Mouse (Mus musculus) forebrain, postnatal 0 days (tissue): Measurements from ENCODE around the gene Trmt13. TPM values are rescaled to one million over a fixed set of nuclear protein-coding genes. Genes with fewer than 3 reads are reported as not detected.

ENCODE experiments used
- ATAC-seq: fragments of 200-750 bp; cut with Nextera tagmentation; 2 replicates; pipeline ENCODE4 v1.8.0; 2017; ENCODE audit warnings: mild to moderate bottlenecking, moderate library complexity
- DNase-seq: peaks from one replicate; pipeline ENCODE4 v3.0.0-alpha.2; 2015
- H3K27ac ChIP-seq: fragments of 300-500 bp; sonication (generic); 2 replicates; pipeline ENCODE4 v1.5.1; 2014; ENCODE audit warnings: low read depth, mild to moderate bottlenecking, antibody characterized with exemption, low read length, moderate library complexity, mixed read lengths
- H3K27me3 ChIP-seq: fragments of 300-500 bp; sonication (generic); 2 replicates; pipeline ENCODE4 v1.6.1; 2014; ENCODE audit warnings: mild to moderate bottlenecking, low read length, mixed read lengths; ENCODE audit not compliant: insufficient read depth
- H3K36me3 ChIP-seq: fragments of 300-500 bp; sonication (generic); 2 replicates; pipeline ENCODE4 v1.6.1; 2014; ENCODE audit warnings: mild to moderate bottlenecking, moderate library complexity; ENCODE audit not compliant: insufficient read depth
- H3K4me1 ChIP-seq: fragments of 300-500 bp; sonication (generic); 2 replicates; pipeline ENCODE4 v1.6.1; 2014; ENCODE audit warnings: antibody characterized with exemption; ENCODE audit not compliant: insufficient read depth
- H3K4me2 ChIP-seq: fragments of 300-500 bp; sonication (generic); 2 replicates; pipeline ENCODE4 v1.6.1; 2014; ENCODE audit warnings: low read depth, mild to moderate bottlenecking, moderate library complexity
- H3K4me3 ChIP-seq: fragments of 300-500 bp; sonication (generic); 2 replicates; pipeline ENCODE4 v1.5.1; 2014; ENCODE audit warnings: low read depth, low read length, mixed read lengths
- H3K9ac ChIP-seq: fragments of 300-500 bp; sonication (generic); 2 replicates; pipeline ENCODE4 v1.6.1; 2014; ENCODE audit warnings: mild to moderate bottlenecking
- H3K9me3 ChIP-seq: fragments of 300-500 bp; sonication (generic); 2 replicates; pipeline ENCODE4 v1.6.1; 2016; ENCODE audit warnings: low read length
- CTCF ChIP-seq: sonication (generic); IDR thresholded peaks from 2 replicates; pipeline ENCODE4 v1.5.1; 2016; ENCODE audit warnings: antibody characterized with exemption, control low read depth, low read depth
- WGBS: fragments of 180-500 bp; shearing (Covaris S2); extraction: QIAGEN DNeasy Blood & Tissue Kit; methylation state at CpG from one replicate; pipeline ENCODE4 v1.1.7; 2014; 5-methylcytosine and 5-hydroxymethylcytosine counted together
- polyA plus RNA-seq: library from polyadenylated mRNA; unstranded; fragments of >200 nt; fragmentation: Nextera tagmentation; extraction: Ambion mirVana; gene quantifications from 2 replicates; pipeline ENCODE4 v1.2.1, GENCODE M21; 2015
- total RNA-seq: library from RNA; depleted of rRNA; stranded (reverse); fragments of >200 nt; gene quantifications from 2 replicates; pipeline ENCODE4 v1.2.3, GENCODE M21; 2014

Trmt13 gene
- total and polyA plus RNA-seq, 2 experiments from 2014 or later: 13.5 to 14.4 TPM

DNA sequence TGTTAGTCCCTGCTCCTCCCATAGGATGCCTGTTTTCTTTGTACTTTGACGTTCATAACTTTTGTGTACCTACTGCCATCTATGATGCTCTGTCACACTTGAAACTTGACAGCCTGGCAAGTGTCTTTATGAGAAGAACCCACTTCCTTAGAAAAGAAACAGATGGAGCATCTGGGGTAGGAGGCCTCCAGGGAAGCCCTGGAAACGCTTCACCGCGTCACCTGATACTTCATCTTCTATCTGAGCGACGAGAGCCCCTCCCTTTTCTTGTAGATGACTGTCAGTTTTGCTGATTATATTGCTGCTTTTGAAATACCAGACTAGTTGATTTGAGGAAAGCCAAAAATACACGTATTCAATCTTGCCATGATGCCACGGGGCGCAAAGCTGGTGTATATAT is 9.8 kb downstream of the Trmt13 start:
- no peak overlapping the region for H3K27ac ChIP-seq
- H3K9ac ChIP-seq: no peak overlapping the region
- ATAC-seq (no peak), DNase-seq (no peak)
- H3K9me3 ChIP-seq: no peaks in the 10 kb centered on the region
- H3K36me3 ChIP-seq: peaks cover 6% of the 10 kb centered on the region; the same call in 1 of the 2 replicates
- no peak overlapping the region for H3K4me3 ChIP-seq
- H3K4me2 ChIP-seq: no peak overlapping the region
- TF ChIP-seq CTCF: no peak
- H3K4me1 ChIP-seq: no peaks in the 10 kb centered on the region
- 72% methylated on average over 9 of the region's 9 CpGs for WGBS
- H3K27me3 ChIP-seq: no peaks in the 10 kb centered on the region

DNA sequence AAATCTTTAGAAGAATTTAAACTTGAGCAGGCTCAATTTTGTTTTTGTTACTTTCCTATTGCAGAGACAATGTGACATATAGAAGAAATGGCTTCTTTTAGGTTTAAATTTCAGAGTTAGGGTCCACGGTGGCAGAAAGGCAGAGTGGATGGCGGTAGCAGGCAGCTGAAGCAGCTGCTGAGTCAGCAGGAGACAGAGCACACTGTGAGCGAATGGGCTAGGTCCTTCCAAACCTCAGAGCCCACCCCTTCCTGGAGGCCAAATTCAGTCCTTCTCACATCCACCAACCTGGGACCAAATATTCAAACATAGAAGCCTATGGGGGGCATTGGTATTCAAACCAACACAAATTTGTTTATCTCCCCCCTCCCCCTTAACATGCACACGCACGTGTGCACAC is 12.6 kb downstream of the Trmt13 start:
- Histone ChIP-seq H3K4me2 (no peak overlapping the region), H3K27me3 (no peaks in the 10 kb centered on the region), H3K9me3 (no peaks in the 10 kb centered on the region), H3K4me1 (no peaks in the 10 kb centered on the region), H3K4me3 (no peak overlapping the region), H3K36me3 (no peaks in the 10 kb centered on the region; the same call in 1 of the 2 replicates), H3K9ac (no peak overlapping the region), H3K27ac (no peak overlapping the region)
- TF ChIP-seq CTCF: no peak
- WGBS: 87% methylated on average over 5 of the region's 5 CpGs
- DNase-seq: no peak
- no peak for ATAC-seq

DNA sequence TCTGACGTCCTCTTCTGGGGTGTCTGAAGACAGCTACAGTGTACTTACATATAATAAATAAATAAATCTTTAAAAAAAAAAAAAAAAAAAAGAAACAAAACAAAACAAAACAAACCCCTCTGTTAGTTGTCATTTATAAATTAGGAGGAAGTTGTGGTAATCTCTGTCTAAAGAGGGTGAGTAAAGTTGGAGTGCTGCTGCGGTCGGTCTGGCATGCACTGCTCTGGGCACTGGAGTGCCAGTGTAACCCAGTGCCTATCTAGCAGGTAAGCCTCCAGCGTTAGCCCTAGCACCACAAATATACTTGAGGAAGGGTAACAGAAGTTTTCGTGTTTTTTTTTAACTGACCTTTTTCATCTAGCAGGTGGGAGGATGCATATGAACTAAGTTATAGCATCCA is 13.4 kb downstream of the Trmt13 start:
- Histone ChIP-seq H3K9me3 (no peaks in the 10 kb centered on the region), H3K4me2 (no peak overlapping the region), H3K9ac (no peak overlapping the region), H3K4me1 (peaks cover 1% of the 10 kb centered on the region; the same call in 1 of the 2 replicates), H3K27me3 (no peaks in the 10 kb centered on the region), H3K4me3 (no peak overlapping the region), H3K36me3 (no peaks in the 10 kb centered on the region), H3K27ac (no peak overlapping the region)
- ATAC-seq (no peak), DNase-seq (no peak)
- no peak for TF ChIP-seq CTCF
- 90% methylated on average over 5 of the region's 5 CpGs for WGBS

DNA sequence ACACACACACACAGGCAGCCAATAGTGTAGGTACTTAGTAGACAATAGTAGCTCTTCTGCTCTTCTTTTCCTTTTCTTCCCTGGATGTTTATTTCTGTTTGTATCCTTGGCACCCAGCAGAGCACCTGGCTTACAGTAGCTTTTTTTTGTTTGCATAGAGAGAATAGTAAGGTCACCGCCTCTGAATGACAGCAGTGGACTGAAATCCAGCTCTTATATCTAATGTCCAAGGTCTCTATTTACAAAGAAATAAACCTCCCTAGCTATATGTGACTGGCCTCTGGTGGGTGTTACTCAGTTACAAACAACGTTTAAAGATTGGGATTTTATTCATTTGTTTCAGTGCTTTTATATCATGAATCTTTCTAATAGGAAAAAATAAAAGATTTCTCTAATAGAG is 14.7 kb downstream of the Trmt13 start:
- WGBS: 80% methylated on average over 2 of the region's 2 CpGs

DNA sequence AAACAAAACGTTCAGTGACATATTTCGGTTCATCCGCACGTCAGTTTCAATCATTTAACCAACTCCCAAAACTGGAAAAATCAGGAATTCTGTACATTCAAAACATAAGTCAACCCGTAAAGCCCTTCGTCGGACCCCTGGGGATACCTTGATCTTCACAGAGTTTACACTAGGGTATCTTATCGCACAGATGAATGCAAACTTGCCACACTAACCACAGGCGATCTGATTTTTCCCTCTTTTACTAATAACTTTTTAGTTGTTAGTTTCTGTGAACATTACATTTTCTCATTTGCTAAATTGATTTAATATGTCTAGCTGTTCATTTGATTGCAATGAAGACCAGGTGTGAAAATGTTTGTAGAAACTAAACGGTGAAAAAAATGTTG is 18.8 kb downstream of the Trmt13 start:
- no peak for TF ChIP-seq CTCF
- peaks cover 6% of the 10 kb centered on the region; the same call in 1 of the 2 replicates for H3K36me3 ChIP-seq
- H3K9me3 ChIP-seq: no peaks in the 10 kb centered on the region
- WGBS: 9% methylated on average over 10 of the region's 10 CpGs
- no peaks in the 10 kb centered on the region for H3K27me3 ChIP-seq
- H3K27ac ChIP-seq: no peak overlapping the region
- peak overlapping the region; percentile 58 for H3K4me2 ChIP-seq
- H3K4me3 ChIP-seq: peak overlapping the region; percentile 91
- ATAC-seq: no peak
- DNase-seq: no peak
- H3K4me1 ChIP-seq: peaks cover 9% of the 10 kb centered on the region; the same call in 1 of the 2 replicates
- H3K9ac ChIP-seq: peak overlapping the region; percentile 65

More for the DNA sequence above, 14.7 kb downstream of the Trmt13 start:
- no peak for TF ChIP-seq CTCF
- Histone ChIP-seq H3K9me3 (no peaks in the 10 kb centered on the region), H3K27ac (no peak overlapping the region), H3K36me3 (no peaks in the 10 kb centered on the region), H3K9ac (no peak overlapping the region), H3K4me1 (peaks cover 6% of the 10 kb centered on the region; the same call in 1 of the 2 replicates), H3K27me3 (no peaks in the 10 kb centered on the region), H3K4me2 (no peak overlapping the region), H3K4me3 (no peak overlapping the region)
- no peak for ATAC-seq
- no peak for DNase-seq

DNA sequence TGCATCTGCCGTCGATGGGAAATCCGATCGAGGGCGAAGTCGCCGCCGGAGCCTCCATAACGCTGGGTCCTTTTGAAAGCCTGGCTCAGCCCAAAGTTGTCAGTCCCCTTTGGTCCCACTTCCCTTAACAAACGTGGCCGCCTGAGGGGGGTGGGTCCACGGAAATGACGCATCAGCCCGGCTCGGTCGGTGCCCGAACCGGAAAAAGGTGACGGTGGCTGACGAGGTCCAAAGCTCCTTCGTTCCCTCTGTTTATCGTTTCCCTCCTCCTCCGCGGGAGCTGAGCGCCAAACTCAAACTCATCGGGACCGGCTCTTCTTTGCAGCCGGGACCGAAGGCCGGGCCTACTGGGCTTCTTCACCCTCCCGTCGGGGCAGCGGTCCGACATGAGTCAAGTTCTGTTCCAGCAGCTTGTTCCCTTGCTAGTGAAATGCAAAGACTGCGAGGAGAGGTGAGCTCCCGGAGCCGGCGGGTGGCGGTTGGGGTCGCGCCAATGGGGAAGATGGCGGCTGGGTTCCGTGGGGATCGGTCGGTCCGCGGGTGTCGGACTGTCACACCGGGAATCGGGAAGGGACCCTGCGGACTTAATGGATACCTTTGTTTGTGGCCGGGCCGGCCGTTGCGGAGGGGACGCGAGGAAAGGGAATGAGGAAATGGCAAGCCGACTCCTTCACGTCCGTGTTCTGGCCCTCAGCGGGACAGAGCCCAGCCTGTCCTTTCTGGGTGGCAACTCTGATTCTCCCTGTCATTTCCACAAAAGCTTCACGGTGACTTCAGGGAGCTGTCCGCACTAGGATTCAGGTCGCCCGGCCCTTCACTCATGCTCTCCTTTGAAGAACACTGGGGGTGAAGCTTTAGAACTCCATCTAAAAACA is 19.4 kb downstream of the Trmt13 start, which contains the start of gene Sass6:
Gene Sass6 (plus strand): TSS at position 255 of the 875 bp plus-strand sequence.
- under 1% methylated on average over 65 of the region's 65 CpGs for WGBS
- H3K4me3 ChIP-seq: peak within 1 kb of the TSS; percentile 91
- peak within 1 kb of the TSS; percentile 58 for H3K4me2 ChIP-seq
- H3K36me3 ChIP-seq: peaks cover 8% of the 10 kb centered on the region; the same call in 1 of the 2 replicates
- TF ChIP-seq CTCF: no peak
- DNase-seq (peak; percentile 99), ATAC-seq (peak; percentile 99)
- no peaks in the 10 kb centered on the region for H3K27me3 ChIP-seq
- peak within 1 kb of the TSS; percentile 65 for H3K9ac ChIP-seq
- peaks cover 9% of the 10 kb centered on the region; the same call in 1 of the 2 replicates for H3K4me1 ChIP-seq
- no peaks in the 10 kb centered on the region for H3K9me3 ChIP-seq
- H3K27ac ChIP-seq: peak within 1 kb of the TSS; percentile 92
